Mouse (Mus musculus) ES-Bruce4 (cell line): ENCODE data around the gene Hmcn2.

Source experiments
- CTCF ChIP-seq: IDR thresholded peaks from one replicate; pipeline ENCODE4 v1.8.1; 2011; ENCODE audit warnings: low read depth, low read length
- POLR2A ChIP-seq: IDR thresholded peaks from one replicate; pipeline ENCODE4 v1.8.1; 2011; ENCODE audit warnings: low read length; ENCODE audit not compliant: insufficient read depth

- TF ChIP-seq CTCF (no peak), POLR2A (no peak)
These were observed 153.2 kb downstream of the Hmcn2 start for GRCm38 (mm10) chr2:31467457-31467856.
